Mouse (Mus musculus) kidney, adult 2 months (tissue): ENCODE measurements around the gene Stx7.

Experiments
- CTCF ChIP-seq: fragments of 200-500 bp; conservative IDR thresholded peaks from 2 replicates; pipeline ENCODE4 v1.5.1; 2011; ENCODE audit warnings: low read depth, mild to moderate bottlenecking, control low read depth, low read length, moderate library complexity, mixed read lengths; ENCODE audit not compliant: insufficient read depth, insufficient read length
- POLR2A ChIP-seq: fragments of 200-500 bp; IDR thresholded peaks from one replicate; pipeline ENCODE4 v1.6.1; 2011; ENCODE audit warnings: low read depth, low read length, control low read depth

- TF ChIP-seq POLR2A (no peak), CTCF (no peak)
Measured at GRCm38 (mm10) chr10:24167978-24168583, 19.0 kb downstream of the Stx7 start.
